Mouse (Mus musculus) E14TG2a.4 (cell line): Measurements from ENCODE around the gene Med21.

Experiments
- CTCF ChIP-seq: conservative IDR thresholded peaks from 2 replicates; pipeline ENCODE4 v1.5.1; 2014; ENCODE audit warnings: low read length
- NANOG ChIP-seq: IDR thresholded peaks from 2 replicates; pipeline ENCODE4 v1.6.1; 2014; ENCODE audit warnings: borderline replicate concordance, low read length, mixed read lengths
- POU5F1 ChIP-seq: IDR thresholded peaks from 2 replicates; pipeline ENCODE4 v1.6.1; 2014; ENCODE audit warnings: low read length, borderline replicate concordance

GRCm38 (mm10) chr6:146629781-146630756 lies 12.3 kb upstream of the Med21 start:
- TF ChIP-seq CTCF, result no peak
- TF ChIP-seq POU5F1, result no peak
- TF ChIP-seq NANOG, result no peak
